Mouse (Mus musculus) spleen, adult 2 months (tissue): ENCODE data around the gene Papss2. TPM values are rescaled to one million over a fixed set of nuclear protein-coding genes. Genes with fewer than 3 reads are reported as not detected.

Source experiments
- DNase-seq, 2 experiments: peaks; one replicate each; pipeline versions ENCODE4 v3.0.0 to v3.0.0-alpha.2; 2012 to 2021; ENCODE audit warnings: low spot score in 2 of 2, low read depth in 1 of 2
- H3K27ac ChIP-seq: fragments of 200-500 bp; 2 replicates; pipeline ENCODE4 v1.5.1; 2012; ENCODE audit warnings: low read length, inconsistent platforms; ENCODE audit not compliant: insufficient read depth
- H3K27me3 ChIP-seq: fragments of 200-500 bp; 2 replicates; pipeline ENCODE4 v1.6.1; 2012; ENCODE audit warnings: mild to moderate bottlenecking, moderate library complexity, low read length, inconsistent platforms; ENCODE audit not compliant: control insufficient read depth, insufficient read depth
- H3K36me3 ChIP-seq: fragments of 200-500 bp; 2 replicates; pipeline ENCODE4 v1.6.1; 2012; ENCODE audit warnings: mild to moderate bottlenecking, low read length, inconsistent platforms; ENCODE audit not compliant: control insufficient read depth, insufficient read depth
- H3K4me1 ChIP-seq: fragments of 200-500 bp; 2 replicates; pipeline ENCODE4 v1.6.1; 2011; ENCODE audit warnings: inconsistent platforms; ENCODE audit not compliant: control insufficient read depth, insufficient read depth, insufficient read length
- H3K4me3 ChIP-seq: fragments of 200-500 bp; 2 replicates; pipeline ENCODE4 v1.5.1; 2011; ENCODE audit warnings: mild to moderate bottlenecking, inconsistent platforms; ENCODE audit not compliant: insufficient read depth, insufficient read length; ENCODE audit errors: extremely low read depth
- CTCF ChIP-seq: fragments of 200-500 bp; IDR thresholded peaks from 2 replicates; pipeline ENCODE4 v1.5.1; 2011; ENCODE audit warnings: mild to moderate bottlenecking, inconsistent platforms; ENCODE audit not compliant: insufficient read depth, insufficient read length, insufficient replicate concordance; ENCODE audit errors: extremely low read depth
- POLR2A ChIP-seq: fragments of 200-500 bp; IDR thresholded peaks from 2 replicates; pipeline ENCODE4 v1.6.1; 2011; ENCODE audit warnings: low read depth, low read length, inconsistent platforms
- WGBS: fragments of 180-500 bp; shearing (Covaris S2); methylation state at CpG from one replicate; pipeline ENCODE4 v1.1.7; 2018; 5-methylcytosine and 5-hydroxymethylcytosine counted together
- polyA plus RNA-seq: library from polyadenylated mRNA; depleted of rRNA; stranded (reverse); fragments of >200 nt; gene quantifications from 2 replicates; pipeline ENCODE4 v1.2.3, GENCODE M21; 2012

Papss2 gene
- polyA plus RNA-seq, 1 experiment, result 1.8 TPM

GRCm38 (mm10) chr19:32646382-32646781 lies 50.8 kb downstream of the Papss2 start:
- 91% methylated on average over 3 of the region's 3 CpGs for WGBS
- no peak for TF ChIP-seq CTCF
- TF ChIP-seq POLR2A, result no peak
- no peak for DNase-seq
- Histone ChIP-seq H3K27ac (no peak overlapping the region), H3K4me3 (no peak overlapping the region), H3K36me3 (no peaks in the 10 kb centered on the region), H3K4me1 (0 out of 2 replicates have a peak, but pooled peaks cover 2% of the 10 kb centered on the region), H3K27me3 (no peaks in the 10 kb centered on the region)

GRCm38 (mm10) chr19:32648019-32648571 lies 52.5 kb downstream of the Papss2 start:
- H3K4me3 ChIP-seq, result no peak overlapping the region
- H3K36me3 ChIP-seq, result no peaks in the 10 kb centered on the region
- no peaks in the 10 kb centered on the region for H3K27me3 ChIP-seq
- H3K27ac ChIP-seq, result no peak overlapping the region
- 90% methylated on average over 10 of the region's 10 CpGs for WGBS
- 0 out of 2 replicates have a peak, but pooled peaks cover 2% of the 10 kb centered on the region for H3K4me1 ChIP-seq
- TF ChIP-seq POLR2A, result no peak
- DNase-seq, result no peak

GRCm38 (mm10) chr19:32651046-32651445 lies 55.5 kb downstream of the Papss2 start:
- DNase-seq, result no peak
- TF ChIP-seq POLR2A (no peak), CTCF (no peak)
- no peaks in the 10 kb centered on the region for H3K4me1 ChIP-seq
- no peak overlapping the region for H3K27ac ChIP-seq
- no peak overlapping the region for H3K4me3 ChIP-seq
- no peaks in the 10 kb centered on the region for H3K36me3 ChIP-seq
- no peaks in the 10 kb centered on the region for H3K27me3 ChIP-seq
- WGBS, result 91% methylated on average over 5 of the region's 5 CpGs

- no peak for DNase-seq
- Histone ChIP-seq H3K27me3 (no peaks in the 10 kb centered on the region), H3K4me3 (no peak overlapping the region), H3K4me1 (no peaks in the 10 kb centered on the region), H3K27ac (no peak overlapping the region), H3K36me3 (no peaks in the 10 kb centered on the region)
- no peak for TF ChIP-seq POLR2A
- no peak for TF ChIP-seq CTCF
- WGBS, result 82% methylated on average over 5 of the region's 5 CpGs
Measured at GRCm38 (mm10) chr19:32653122-32653521, 57.5 kb downstream of the Papss2 start.

- no peak for DNase-seq
- WGBS, result 82% methylated on average over 7 of the region's 7 CpGs
- TF ChIP-seq CTCF (no peak), POLR2A (no peak)
- no peaks in the 10 kb centered on the region for H3K4me1 ChIP-seq
- no peak overlapping the region for H3K27ac ChIP-seq
- H3K27me3 ChIP-seq, result no peaks in the 10 kb centered on the region
- H3K36me3 ChIP-seq, result no peaks in the 10 kb centered on the region
- H3K4me3 ChIP-seq, result no peak overlapping the region
Measured at GRCm38 (mm10) chr19:32653630-32654362, 58.2 kb downstream of the Papss2 start.

GRCm38 (mm10) chr19:32659346-32659745 lies 63.8 kb downstream of the Papss2 start:
- Histone ChIP-seq H3K4me3 (no peak overlapping the region), H3K27me3 (no peaks in the 10 kb centered on the region), H3K4me1 (no peaks in the 10 kb centered on the region), H3K36me3 (no peaks in the 10 kb centered on the region; the same call in 1 of the 2 replicates), H3K27ac (no peak overlapping the region)
- TF ChIP-seq CTCF (no peak), POLR2A (no peak)
- DNase-seq, result no peak
- WGBS, result 87% methylated on average over 5 of the region's 5 CpGs

GRCm38 (mm10) chr19:32662936-32663335 lies 67.3 kb downstream of the Papss2 start:
- no peak overlapping the region for H3K27ac ChIP-seq
- DNase-seq, result no peak
- no peak overlapping the region for H3K4me3 ChIP-seq
- WGBS, result 88% methylated on average over 6 of the region's 6 CpGs
- H3K4me1 ChIP-seq, result no peaks in the 10 kb centered on the region
- no peaks in the 10 kb centered on the region for H3K27me3 ChIP-seq
- TF ChIP-seq CTCF (no peak), POLR2A (no peak)
- H3K36me3 ChIP-seq, result peaks cover 2% of the 10 kb centered on the region; the same call in 1 of the 2 replicates
